Mouse (Mus musculus) heart, embryonic 11.5 days (tissue): ENCODE measurements around the gene Stbd1. TPM values are rescaled to one million over a fixed set of nuclear protein-coding genes. Genes with fewer than 3 reads are reported as not detected.
A peak's percentile ranks its signal among the peaks of the same experiment; 100 is the strongest.

ENCODE experiments used
- ATAC-seq: fragments of 200-750 bp; cut with Nextera tagmentation; replicated peaks from 2 replicates; pipeline ENCODE4 v1.8.0; 2017; ENCODE audit warnings: moderate library complexity; ENCODE audit not compliant: insufficient number of reproducible peaks, low FRiP score, low TSS enrichment
- H3K27ac ChIP-seq: fragments of 300-500 bp; sonication (generic); 2 replicates; pipeline ENCODE4 v1.5.1; 2014; ENCODE audit warnings: mild to moderate bottlenecking, low read depth, low read length
- H3K27me3 ChIP-seq: fragments of 300-500 bp; sonication (generic); 2 replicates; pipeline ENCODE4 v1.6.1; 2014; ENCODE audit warnings: mild to moderate bottlenecking, low read length, mixed read lengths; ENCODE audit not compliant: control insufficient read depth, insufficient read depth
- H3K36me3 ChIP-seq: fragments of 300-500 bp; sonication (generic); 2 replicates; pipeline ENCODE4 v1.6.1; 2014; ENCODE audit warnings: mild to moderate bottlenecking, low read length, moderate library complexity, mixed read lengths; ENCODE audit not compliant: control insufficient read depth, insufficient read depth
- H3K4me1 ChIP-seq: fragments of 300-500 bp; sonication (generic); 2 replicates; pipeline ENCODE4 v1.6.1; 2014; ENCODE audit warnings: low read length; ENCODE audit not compliant: control insufficient read depth, insufficient read depth
- H3K4me2 ChIP-seq: fragments of 300-500 bp; sonication (generic); 2 replicates; pipeline ENCODE4 v1.6.1; 2014; ENCODE audit warnings: mild to moderate bottlenecking, moderate library complexity
- H3K4me3 ChIP-seq: fragments of 300-500 bp; sonication (generic); 2 replicates; pipeline ENCODE4 v1.5.1; 2014; ENCODE audit warnings: low read depth, low read length
- H3K9ac ChIP-seq: fragments of 300-500 bp; sonication (generic); 2 replicates; pipeline ENCODE4 v1.6.1; 2014; ENCODE audit warnings: mild to moderate bottlenecking, low read depth, low read length, moderate library complexity
- H3K9me3 ChIP-seq: fragments of 300-500 bp; sonication (generic); replicated peaks from 2 replicates; pipeline ENCODE4 v1.6.1; 2016; ENCODE audit warnings: low read length; ENCODE audit not compliant: control insufficient read depth
- WGBS: fragments of 180-500 bp; shearing (Covaris S2); extraction: QIAGEN DNeasy Blood & Tissue Kit; methylation state at CpG from one replicate; pipeline ENCODE4 v1.1.7; 2014; ENCODE audit not compliant: insufficient replicate concordance; 5-methylcytosine and 5-hydroxymethylcytosine counted together
- polyA plus RNA-seq: library from polyadenylated mRNA; unstranded; fragments of >200 nt; fragmentation: Nextera tagmentation; extraction: Ambion mirVana; gene quantifications from 2 replicates; pipeline ENCODE4 v1.2.1, GENCODE M21; 2014

Stbd1 gene
- polyA plus RNA-seq, 1 experiment from 2014 or later: 67.9 TPM

- Histone ChIP-seq H3K9me3 (no peaks in the 10 kb centered on the region), H3K4me1 (no peaks in the 10 kb centered on the region), H3K4me2 (no peak overlapping the region), H3K9ac (no peak overlapping the region), H3K27ac (no peak overlapping the region), H3K36me3 (no peaks in the 10 kb centered on the region), H3K27me3 (no peaks in the 10 kb centered on the region), H3K4me3 (no peak overlapping the region)
- no peak for ATAC-seq
- whole genome bisulfite sequencing: 82% methylated on average over 4 of the region's 4 CpGs
Measured at GRCm38 (mm10) chr5:92612756-92613155, 9.9 kb downstream of the Stbd1 start.

- Histone ChIP-seq H3K4me3 (no peak overlapping the region), H3K27me3 (no peaks in the 10 kb centered on the region), H3K27ac (no peak overlapping the region), H3K4me1 (no peaks in the 10 kb centered on the region), H3K36me3 (no peaks in the 10 kb centered on the region), H3K9ac (no peak overlapping the region), H3K4me2 (no peak overlapping the region), H3K9me3 (no peaks in the 10 kb centered on the region)
- no peak for ATAC-seq
- 86% methylated on average over 5 of the region's 5 CpGs for WGBS
Measured at GRCm38 (mm10) chr5:92621883-92622282, 19.0 kb downstream of the Stbd1 start.

DNA sequence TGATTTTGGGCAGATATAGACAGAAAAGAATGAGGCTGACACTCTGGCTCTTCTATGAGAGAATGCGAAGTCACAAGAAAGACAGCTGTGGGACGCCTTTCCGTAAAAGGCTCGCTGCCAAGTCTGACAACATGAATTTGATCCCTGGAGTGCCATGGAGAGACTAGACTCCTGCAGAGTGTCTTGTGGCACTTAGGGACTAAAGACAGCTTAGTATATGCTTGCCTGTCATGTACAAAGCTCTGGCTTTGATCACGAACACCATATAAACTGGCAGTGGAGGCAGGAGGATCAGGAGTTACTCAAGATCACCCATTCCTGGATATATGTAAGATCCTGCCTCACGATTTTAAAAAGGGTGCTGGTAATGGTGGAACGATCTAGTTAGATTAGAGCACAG lies 25.1 kb downstream of the Stbd1 start:
- Histone ChIP-seq H3K27me3 (no peaks in the 10 kb centered on the region), H3K4me2 (peak overlapping the region; percentile 31; the same call in 1 of the 2 replicates), H3K9ac (no peak overlapping the region), H3K4me1 (peaks cover 9% of the 10 kb centered on the region; the same call in 1 of the 2 replicates), H3K4me3 (no peak overlapping the region), H3K36me3 (no peaks in the 10 kb centered on the region), H3K27ac (peak overlapping the region; percentile 84), H3K9me3 (no peaks in the 10 kb centered on the region)
- 37% methylated on average over 7 of the region's 7 CpGs for WGBS
- peak; percentile 71 for ATAC-seq

GRCm38 (mm10) chr5:92633526-92633925 lies 30.7 kb downstream of the Stbd1 start:
- Histone ChIP-seq H3K4me1 (peaks cover 2% of the 10 kb centered on the region; the same call in 1 of the 2 replicates), H3K4me2 (no peak overlapping the region), H3K27me3 (no peaks in the 10 kb centered on the region), H3K4me3 (no peak overlapping the region), H3K9me3 (no peaks in the 10 kb centered on the region), H3K27ac (no peak overlapping the region), H3K36me3 (no peaks in the 10 kb centered on the region), H3K9ac (no peak overlapping the region)
- no peak for ATAC-seq
- WGBS: 62% methylated on average over 4 of the region's 4 CpGs

- no peaks in the 10 kb centered on the region for H3K36me3 ChIP-seq
- H3K4me2 ChIP-seq: no peak overlapping the region
- WGBS: 72% methylated on average over 3 of the region's 3 CpGs
- no peak overlapping the region for H3K4me3 ChIP-seq
- H3K27me3 ChIP-seq: no peaks in the 10 kb centered on the region
- no peaks in the 10 kb centered on the region for H3K9me3 ChIP-seq
- no peaks in the 10 kb centered on the region for H3K4me1 ChIP-seq
- no peak overlapping the region for H3K27ac ChIP-seq
- ATAC-seq: no peak
- no peak overlapping the region for H3K9ac ChIP-seq
Measured at GRCm38 (mm10) chr5:92634916-92635315, 32.1 kb downstream of the Stbd1 start.

- Histone ChIP-seq H3K27me3 (no peaks in the 10 kb centered on the region), H3K4me3 (no peak overlapping the region), H3K9me3 (no peaks in the 10 kb centered on the region), H3K36me3 (no peaks in the 10 kb centered on the region), H3K4me1 (no peaks in the 10 kb centered on the region), H3K4me2 (no peak overlapping the region), H3K27ac (no peak overlapping the region), H3K9ac (no peak overlapping the region)
- no peak for ATAC-seq
- 82% methylated on average over 5 of the region's 5 CpGs for WGBS
Measured at GRCm38 (mm10) chr5:92635891-92636290, 33.0 kb downstream of the Stbd1 start.

GRCm38 (mm10) chr5:92640861-92641260 lies 38.0 kb downstream of the Stbd1 start:
- Histone ChIP-seq H3K9ac (no peak overlapping the region), H3K27ac (no peak overlapping the region), H3K4me2 (no peak overlapping the region), H3K9me3 (no peaks in the 10 kb centered on the region), H3K36me3 (no peaks in the 10 kb centered on the region), H3K4me3 (no peak overlapping the region), H3K27me3 (no peaks in the 10 kb centered on the region), H3K4me1 (no peaks in the 10 kb centered on the region)
- ATAC-seq: no peak
- 84% methylated on average over 3 of the region's 3 CpGs for WGBS

Other genes with a start within 250 kb of the Stbd1 start
- gene Nup54, start 167.8 kb upstream of the Stbd1 start, polyA plus RNA-seq: 45.7 and 50.7 TPM in 2 replicates
- gene Scarb2, start 96.2 kb upstream of the Stbd1 start, polyA plus RNA-seq: 11.8 and 12.0 TPM in 2 replicates
- not detected in 2 replicates for gene Fam47e, start 48.0 kb upstream of the Stbd1 start, polyA plus RNA-seq
- 1.1 and 1.8 TPM in 2 replicates for gene Ccdc158, start 72.2 kb downstream of the Stbd1 start, polyA plus RNA-seq
- gene Shroom3, start 80.4 kb downstream of the Stbd1 start, polyA plus RNA-seq: 13.4 and 14.9 TPM in 2 replicates